Mouse (Mus musculus): ENCODE data around the gene Echs1.

Gene Echs1

GRCm38 (mm10) chr7:140115583-140116328 lies 520 bp downstream of the Echs1 start, which contains the start of gene Paox:
TSS of gene Paox (plus strand) at chr7:140115799.
- no peak for DNase-seq (ENCODE audit: low spot score in 2 of 2)

DNA sequence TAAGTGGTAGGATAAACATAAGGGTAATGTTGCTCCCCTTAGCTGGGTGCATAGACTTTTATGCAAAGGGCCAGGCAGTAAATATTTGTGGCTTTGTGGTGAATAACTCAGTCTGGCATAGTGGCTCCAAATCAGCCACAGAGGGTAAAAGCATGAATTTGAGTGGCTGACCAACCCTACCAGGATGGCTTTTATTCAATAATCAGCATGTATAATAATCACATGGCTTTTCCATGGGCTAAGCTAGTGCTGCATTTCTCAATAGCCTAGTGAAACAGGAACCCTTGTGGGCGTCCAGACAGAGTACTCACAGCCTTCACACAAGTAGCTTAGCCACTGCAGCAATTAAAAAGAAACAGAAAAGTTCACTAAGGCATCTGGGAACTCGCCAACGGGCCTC lies 4.3 kb downstream of the Echs1 start:
- DNase-seq (ENCODE audit: low spot score in 2 of 2) = no peak

DNA sequence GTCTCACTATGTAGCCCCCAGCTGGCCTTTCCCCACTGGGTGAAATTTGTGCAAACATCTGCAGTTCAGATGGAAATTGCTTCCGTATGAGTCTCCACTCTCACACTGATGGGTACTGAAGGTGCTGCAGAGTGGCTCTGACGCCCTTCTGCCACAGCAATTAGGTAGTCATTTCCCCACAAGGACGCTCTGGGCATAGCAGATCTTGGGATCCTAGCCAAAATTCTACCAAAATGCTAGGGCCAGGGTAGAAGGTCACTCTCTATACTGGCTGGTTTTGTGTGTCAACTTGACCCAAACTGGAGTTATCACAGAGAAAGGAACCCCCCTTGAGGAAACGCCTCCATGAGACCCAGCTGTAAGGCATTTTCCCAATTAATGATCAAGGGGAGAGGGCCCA lies 12.3 kb downstream of the Echs1 start:
- no peak for DNase-seq (ENCODE audit: low spot score in 2 of 2)

- DNase-seq (ENCODE audit: low spot score in 2 of 2) = peak; percentile 57 to 63
These were observed 14.0 kb downstream of the Echs1 start, which contains the start of gene Fuom for GRCm38 (mm10) chr7:140101993-140102860. TSS of gene Fuom (minus strand) at chr7:140102441.

DNA sequence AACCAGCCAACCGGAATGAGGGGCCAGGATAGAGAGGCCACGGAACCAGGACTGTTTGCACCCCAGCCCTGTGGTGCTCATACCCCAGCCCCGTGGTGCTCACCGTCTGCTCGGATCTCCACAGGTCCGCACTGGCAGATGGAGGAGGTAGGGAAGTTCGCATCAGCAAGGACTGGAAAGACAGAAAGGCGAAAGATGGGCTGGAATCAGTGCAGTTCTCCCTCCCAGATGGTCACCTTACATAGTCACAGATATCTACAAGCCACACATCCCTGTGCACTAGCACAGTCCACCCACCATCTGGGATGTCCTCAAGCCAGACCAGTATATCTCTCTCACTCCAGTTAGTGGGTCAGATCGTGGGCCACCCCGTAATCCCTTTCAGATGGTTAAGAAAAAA lies 14.8 kb downstream of the Echs1 start:
- DNase-seq (ENCODE audit: low spot score in 2 of 2) = no peak

DNA sequence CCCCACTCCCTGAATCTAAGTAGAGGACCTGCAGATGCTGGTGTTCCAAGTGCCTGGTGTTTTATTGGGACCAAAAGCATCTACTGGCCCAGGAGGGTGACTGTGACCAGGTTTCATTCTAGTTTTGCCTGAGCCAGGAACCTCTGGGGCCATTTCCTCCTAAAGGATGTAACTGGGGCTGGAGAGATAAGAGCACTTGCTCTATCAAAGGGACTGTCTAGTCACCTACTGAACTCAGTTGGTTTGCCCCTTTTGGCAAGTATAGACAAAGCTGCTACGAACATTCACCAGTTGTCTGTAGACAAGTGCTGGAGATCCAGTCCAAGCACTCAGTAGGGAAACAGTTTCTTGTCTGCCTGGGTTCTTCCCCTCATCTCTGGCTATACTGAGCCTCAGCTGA lies 17.8 kb downstream of the Echs1 start:
- no peak for DNase-seq (ENCODE audit: low spot score in 2 of 2)

DNA sequence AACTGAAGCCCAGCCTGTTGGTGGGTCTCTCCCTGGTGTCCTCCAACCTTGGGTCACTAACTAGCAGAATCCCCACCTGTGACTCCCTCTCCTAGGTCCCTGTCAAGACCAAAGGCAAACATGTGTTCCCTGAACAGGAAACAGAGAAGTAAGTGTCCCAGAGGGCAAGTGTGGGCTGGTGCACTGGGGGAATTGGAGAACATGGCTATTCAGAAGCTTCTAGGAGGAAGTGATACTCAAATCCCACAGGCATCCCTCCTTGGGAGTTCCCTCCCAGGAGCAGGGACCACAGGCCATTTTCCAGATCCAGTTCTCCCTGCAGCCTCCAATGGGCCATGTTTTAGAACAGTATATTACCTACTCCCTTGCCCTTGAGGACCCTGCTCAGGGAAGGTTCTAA lies 20.2 kb downstream of the Echs1 start:
- no peak for DNase-seq (ENCODE audit: low spot score in 2 of 2)

DNA sequence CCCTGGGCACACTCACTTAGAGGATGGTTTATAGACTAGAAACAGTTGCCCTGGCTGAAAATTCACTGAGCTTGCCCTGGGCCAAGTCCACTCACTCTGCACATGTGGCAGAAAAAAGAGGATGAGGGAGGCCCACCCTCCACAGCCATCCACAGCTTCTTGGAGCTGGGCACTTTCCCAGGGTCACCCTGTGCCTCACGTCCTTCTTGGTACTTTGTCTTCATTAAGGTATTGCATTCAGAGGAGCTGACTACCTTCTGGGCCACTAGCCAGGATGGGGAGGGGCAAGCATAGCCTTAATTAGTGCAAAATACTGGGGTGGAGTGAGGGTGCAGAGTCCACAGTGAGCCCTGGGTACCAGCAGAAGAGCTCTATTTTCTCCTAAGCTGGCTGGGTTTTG lies 20.7 kb downstream of the Echs1 start:
- DNase-seq (ENCODE audit: low spot score in 2 of 2) = no peak

GRCm38 (mm10) chr7:140094954-140095353 lies 21.3 kb downstream of the Echs1 start:
- no peak for DNase-seq (ENCODE audit: low spot score in 2 of 2)

- DNase-seq (ENCODE audit: low spot score in 2 of 2) = no peak
These were observed 23.2 kb downstream of the Echs1 start, which contains the start of gene Prap1 for GRCm38 (mm10) chr7:140092924-140093528. TSS of gene Prap1 (plus strand) at chr7:140093395.

DNA sequence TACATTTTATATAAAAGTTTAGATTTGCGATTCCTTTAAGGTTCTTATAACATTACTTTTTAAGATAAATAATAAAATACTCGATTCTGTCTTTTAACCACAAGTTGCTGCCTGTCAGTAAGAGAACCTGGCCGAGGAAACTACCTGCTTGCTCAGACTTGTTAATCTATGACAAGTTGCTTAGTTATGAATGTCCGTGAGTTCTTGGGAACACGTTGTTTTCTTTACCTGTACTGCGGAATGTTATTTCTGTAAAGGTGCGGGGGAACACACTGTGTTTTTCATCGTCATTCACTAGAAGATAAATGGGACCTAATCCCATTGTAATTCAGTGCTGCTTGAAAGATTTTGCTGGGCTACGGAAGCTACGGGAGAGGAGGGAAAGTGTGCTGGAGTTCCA lies 25.7 kb downstream of the Echs1 start:
- DNase-seq (ENCODE audit: low spot score in 2 of 2) = no peak

- peak; percentile 75 to 88 for DNase-seq (ENCODE audit: low spot score in 2 of 2)
These were observed 34.0 kb downstream of the Echs1 start, which contains the start of gene Caly for GRCm38 (mm10) chr7:140082242-140082678. TSS of gene Caly (minus strand) at chr7:140082548.

- DNase-seq (ENCODE audit: low spot score in 2 of 2) = peak in 1 of 2 experiments; percentile 32
These were observed 34.7 kb downstream of the Echs1 start for GRCm38 (mm10) chr7:140081408-140082241.

DNA sequence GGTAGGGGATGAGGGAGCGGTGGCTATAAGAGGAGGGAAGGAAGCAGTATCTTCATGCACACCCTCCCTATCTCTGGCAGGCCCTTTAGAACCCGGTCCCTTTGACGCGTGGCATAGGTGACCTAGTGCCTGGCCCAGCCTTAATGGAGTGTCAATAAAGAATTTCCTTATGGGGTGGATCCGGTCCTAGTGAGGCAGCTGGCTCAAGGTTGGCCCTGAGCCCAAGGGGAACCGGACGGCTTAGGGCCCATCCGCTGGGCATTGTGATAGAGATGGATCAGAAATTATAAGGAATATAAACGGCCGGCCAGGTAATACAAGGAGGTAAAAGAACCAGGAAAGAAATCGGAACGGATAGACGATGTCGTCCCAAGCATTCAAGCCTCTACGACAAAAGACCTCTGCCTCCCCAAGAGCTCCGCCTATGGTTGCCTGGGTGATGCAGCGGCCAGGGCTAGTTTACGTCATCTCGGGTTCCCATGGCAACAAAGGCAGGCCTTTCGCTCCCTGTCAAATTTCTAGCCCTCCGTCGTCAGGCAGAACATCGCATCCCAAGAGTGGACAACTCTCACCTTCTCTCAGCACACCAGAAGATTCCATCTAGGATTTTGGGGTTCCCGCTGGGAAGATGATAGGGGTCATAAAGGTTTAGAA lies 35.6 kb downstream of the Echs1 start:
- DNase-seq (ENCODE audit: low spot score in 2 of 2) = peak; percentile 66 to 80

- peak; percentile 54 to 70 for DNase-seq (ENCODE audit: low spot score in 2 of 2)
These were observed 37.6 kb downstream of the Echs1 start for GRCm38 (mm10) chr7:140078711-140079110.

- DNase-seq (ENCODE audit: low spot score in 2 of 2) = no peak
These were observed 38.6 kb downstream of the Echs1 start for GRCm38 (mm10) chr7:140077698-140078097.

GRCm38 (mm10) chr7:140070042-140070711 lies 46.1 kb downstream of the Echs1 start:
- DNase-seq (ENCODE audit: low spot score in 2 of 2) = no peak

DNA sequence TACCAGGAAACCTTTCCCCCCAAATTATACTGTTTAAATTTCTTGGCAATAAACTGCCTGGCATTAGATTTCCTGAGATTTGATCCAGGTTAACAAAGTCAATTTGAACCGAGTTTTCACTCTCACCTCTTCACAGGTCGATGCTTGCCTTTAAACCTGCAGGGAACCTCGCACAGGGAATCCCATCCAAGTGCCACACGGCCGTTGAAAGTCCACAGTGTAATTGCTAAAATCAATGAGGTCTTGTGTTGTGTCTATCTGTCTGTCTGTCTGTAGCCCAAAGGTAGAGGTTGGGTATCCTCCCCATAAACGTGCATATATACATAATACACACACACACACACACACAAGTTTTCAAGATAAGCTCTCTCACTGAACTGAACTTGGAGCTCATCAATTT lies 48.9 kb downstream of the Echs1 start:
- no peak for DNase-seq (ENCODE audit: low spot score in 2 of 2)

DNA sequence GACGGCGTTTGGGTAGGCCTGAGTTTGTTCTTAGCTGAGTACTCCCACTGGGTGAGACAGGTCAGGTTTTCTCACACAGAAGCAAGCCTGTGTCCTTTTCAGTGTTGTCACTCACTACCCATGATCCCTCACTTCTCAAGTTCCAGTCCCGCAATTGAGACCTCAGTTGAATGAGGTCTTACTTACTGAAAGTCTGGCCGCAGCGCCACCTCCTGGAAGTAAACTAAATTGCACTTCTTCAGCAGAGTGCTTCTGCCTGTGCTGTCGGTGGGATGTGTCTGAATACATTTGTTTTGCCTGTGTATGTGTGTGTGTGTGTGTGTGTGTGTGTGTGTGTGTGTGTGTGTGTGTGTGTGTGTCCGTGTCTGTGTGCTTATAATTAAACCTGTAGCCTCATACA lies 53.2 kb downstream of the Echs1 start:
- peak; percentile 62 to 81 for DNase-seq (ENCODE audit: low spot score in 2 of 2)

GRCm38 (mm10) chr7:140062307-140062706 lies 54.0 kb downstream of the Echs1 start:
- DNase-seq (ENCODE audit: low spot score in 2 of 2) = no peak
